Mouse (Mus musculus) ES-CJ7 (cell line): Measurements from ENCODE around the gene Pde11a.

Experiments used
- DNase-seq: peaks from one replicate; pipeline ENCODE4 v3.0.0; 2011; ENCODE audit warnings: low read depth, low spot score

Pde11a gene

DNA sequence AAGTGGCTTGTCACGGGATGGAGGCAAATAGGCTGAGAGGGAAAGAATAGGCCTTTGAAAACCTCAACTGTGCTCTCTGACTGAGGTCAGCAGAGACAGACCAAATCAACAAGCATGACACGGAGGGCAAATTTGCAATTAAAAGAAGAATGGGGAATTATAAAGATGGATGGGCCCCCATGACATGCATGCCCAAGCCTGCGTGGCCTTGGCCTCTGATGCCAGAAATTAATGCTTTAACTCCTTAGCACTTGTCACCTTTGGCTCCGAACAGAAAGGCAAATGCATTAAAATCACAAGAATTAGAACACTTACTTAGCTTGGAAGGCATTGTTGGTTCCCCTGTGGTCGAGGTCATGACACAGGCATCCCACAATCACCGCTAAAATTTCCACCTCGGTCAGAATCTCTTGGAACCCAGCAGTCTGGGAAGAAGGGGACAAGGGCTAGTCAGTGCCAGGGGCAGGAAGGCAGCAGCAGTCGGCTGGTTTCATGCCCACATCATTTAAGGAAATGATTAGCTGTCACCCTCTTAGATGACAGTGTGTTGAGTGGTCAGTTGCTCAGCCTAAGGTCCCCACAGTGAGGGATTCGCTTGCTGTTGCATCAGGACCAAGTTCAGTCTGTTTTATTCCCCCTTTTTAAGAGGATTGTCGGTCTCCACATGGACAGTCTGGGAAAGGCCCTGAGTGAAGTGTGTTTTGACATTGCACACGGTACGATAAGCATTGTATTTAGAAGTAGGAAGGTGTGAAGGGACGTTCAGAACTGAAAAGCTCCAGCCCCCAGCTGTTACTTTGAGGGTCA is 279.7 kb downstream of the Pde11a start:
- DNase-seq: no peak

- no peak for DNase-seq
Observed at GRCm38 (mm10) chr2:76057555-76057954, 281.0 kb downstream of the Pde11a start.

GRCm38 (mm10) chr2:76053748-76054331 is 284.7 kb downstream of the Pde11a start:
- no peak for DNase-seq

- DNase-seq: no peak
Observed at GRCm38 (mm10) chr2:76052897-76053505, 285.6 kb downstream of the Pde11a start.

DNA sequence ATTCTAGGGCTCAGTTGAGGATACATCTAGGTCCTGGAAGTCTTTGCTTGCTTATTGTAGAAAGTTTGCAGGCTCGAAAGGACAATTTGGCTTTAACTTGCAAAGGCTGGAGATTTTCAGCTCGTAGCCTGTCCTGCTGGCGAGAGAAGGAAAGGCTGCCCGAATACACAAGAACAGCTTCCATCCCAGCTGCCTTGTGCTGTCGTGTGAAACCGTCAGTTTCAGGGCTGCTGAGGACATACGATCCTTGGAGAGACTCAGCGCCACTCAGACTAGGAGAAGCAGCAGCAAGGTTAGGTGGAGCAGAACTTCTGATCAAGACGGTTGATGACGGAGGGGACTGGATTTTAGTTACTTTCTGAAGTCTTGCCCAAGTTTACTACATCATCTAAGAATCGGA is 287.2 kb downstream of the Pde11a start:
- DNase-seq: no peak

GRCm38 (mm10) chr2:76050911-76051310 is 287.7 kb downstream of the Pde11a start:
- DNase-seq: no peak

- peak; percentile 83 for DNase-seq
Observed at GRCm38 (mm10) chr2:76050092-76050491, 288.5 kb downstream of the Pde11a start.

DNA sequence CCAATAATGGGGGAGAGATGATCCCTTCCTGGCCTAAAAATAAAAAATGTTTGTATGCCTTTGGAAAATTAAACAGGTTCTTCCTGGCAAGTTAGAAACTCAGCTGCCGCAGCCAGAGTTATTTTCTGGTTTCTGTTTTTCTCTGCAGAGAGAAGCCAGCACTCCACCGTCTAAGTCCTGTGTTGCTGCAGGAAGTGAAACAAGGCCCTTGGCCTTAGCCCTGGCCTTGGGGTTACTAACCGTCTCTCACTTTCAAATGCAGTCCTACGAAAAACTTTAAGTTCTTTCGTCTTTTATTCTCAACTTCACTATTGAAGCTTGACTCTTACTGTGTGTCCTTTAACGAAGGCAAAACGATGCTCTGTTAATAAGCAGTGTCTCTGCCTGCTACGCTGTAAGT is 289.0 kb downstream of the Pde11a start:
- no peak for DNase-seq

DNA sequence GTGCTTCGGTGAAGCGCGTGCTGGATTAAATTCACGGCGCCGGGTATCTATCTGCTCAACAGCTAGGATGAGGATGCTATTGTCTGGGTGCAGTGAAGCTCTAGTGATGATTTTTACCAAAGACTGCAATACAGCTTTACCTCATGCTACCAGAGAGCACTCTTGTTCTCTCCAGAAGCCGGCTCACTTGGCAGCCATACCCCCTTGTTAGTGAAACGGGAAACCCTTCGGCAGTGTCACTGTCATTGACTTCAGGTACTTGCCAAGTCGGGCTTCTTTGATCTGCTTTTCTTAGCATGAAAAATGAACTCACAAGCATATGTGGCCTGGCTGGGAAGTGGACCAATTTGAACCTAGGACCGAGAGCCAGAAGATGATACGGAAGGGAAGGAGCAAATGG is 290.8 kb downstream of the Pde11a start:
- DNase-seq: no peak

DNA sequence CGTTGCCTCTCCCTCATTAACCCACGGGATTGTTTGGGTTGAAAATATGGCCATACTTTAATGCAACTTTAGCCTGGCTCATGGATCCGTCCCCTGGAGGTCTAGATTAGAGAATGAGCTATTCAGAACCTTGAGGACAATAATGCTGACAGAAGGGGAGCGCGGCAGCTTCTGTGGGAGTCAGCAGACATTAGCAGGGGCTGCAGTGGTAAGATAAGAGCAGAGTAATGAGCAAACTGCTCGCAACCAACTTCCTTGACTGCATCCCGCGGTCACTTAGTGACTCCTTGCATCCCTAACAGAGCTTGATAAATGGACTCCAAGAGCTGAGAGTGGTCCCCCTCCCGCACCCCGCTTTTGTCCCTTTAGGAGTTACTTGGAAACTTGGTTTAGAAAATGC is 296.4 kb downstream of the Pde11a start:
- no peak for DNase-seq

DNA sequence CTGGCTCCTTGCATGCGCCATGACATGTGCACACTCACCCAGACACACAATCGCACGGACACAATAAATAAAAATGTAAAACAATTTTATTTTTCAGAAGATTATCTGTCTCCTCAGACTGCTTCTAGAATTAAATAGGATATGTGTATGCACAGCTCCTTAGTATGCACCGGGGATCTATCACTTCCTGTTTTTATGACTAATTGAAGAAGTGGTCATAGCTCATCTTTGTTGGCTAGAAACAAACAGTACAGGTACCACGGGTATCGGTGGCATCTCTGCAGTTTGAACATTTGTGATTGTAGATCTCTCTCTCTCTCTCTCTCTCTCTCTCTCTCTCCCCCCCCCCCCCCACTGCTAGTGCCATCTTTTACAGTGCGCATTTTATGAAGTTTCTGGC is 298.5 kb downstream of the Pde11a start:
- DNase-seq: no peak

GRCm38 (mm10) chr2:76030080-76030479 is 308.5 kb downstream of the Pde11a start:
- DNase-seq: peak; percentile 24

GRCm38 (mm10) chr2:76029081-76029901 is 309.3 kb downstream of the Pde11a start:
- peak; percentile 18 for DNase-seq

GRCm38 (mm10) chr2:76016890-76017289 is 321.7 kb downstream of the Pde11a start:
- no peak for DNase-seq

- DNase-seq: no peak
Observed at GRCm38 (mm10) chr2:76016136-76016535, 322.4 kb downstream of the Pde11a start.

DNA sequence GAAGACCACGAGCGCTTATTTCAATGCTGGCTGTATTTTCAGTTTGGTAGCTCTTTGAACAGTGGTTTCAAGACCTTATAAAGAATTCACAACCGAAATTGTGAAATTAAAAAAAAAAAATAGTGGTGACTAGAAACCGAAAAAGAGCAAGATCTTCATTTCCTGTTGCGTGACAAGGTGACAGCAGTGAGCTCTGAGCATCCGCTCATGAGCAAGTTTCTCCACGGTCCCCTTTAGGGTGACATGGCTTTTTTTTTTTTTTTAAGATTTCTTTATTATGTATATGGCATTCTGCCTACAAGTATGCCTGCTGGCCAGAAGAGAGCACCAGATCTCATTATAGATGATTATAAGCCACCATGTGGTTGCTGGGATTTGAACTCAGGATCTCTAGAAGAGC is 323.1 kb downstream of the Pde11a start:
- DNase-seq: no peak

DNA sequence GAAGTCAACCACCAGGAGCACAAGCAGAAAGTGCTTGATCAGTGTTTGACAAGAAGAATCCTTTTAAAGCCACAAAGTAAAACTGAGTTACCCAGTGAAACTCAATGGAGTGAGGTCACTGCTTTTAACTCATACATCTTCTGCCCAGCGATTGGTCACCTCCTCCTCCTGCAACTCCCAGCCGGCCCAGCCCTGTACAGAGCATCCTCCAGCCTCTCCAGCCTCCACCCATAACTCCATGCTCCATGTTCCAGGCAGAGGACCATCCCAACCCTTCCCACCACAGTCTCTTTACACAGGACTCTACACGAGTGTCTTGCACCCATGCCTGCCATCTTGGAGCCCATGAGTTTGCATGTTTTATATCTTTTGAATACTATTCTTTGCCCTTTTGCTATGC is 323.9 kb downstream of the Pde11a start:
- DNase-seq: no peak

GRCm38 (mm10) chr2:76006194-76006593 is 332.4 kb downstream of the Pde11a start:
- DNase-seq: peak; percentile 47

GRCm38 (mm10) chr2:76002899-76003298 is 335.7 kb downstream of the Pde11a start:
- no peak for DNase-seq

DNA sequence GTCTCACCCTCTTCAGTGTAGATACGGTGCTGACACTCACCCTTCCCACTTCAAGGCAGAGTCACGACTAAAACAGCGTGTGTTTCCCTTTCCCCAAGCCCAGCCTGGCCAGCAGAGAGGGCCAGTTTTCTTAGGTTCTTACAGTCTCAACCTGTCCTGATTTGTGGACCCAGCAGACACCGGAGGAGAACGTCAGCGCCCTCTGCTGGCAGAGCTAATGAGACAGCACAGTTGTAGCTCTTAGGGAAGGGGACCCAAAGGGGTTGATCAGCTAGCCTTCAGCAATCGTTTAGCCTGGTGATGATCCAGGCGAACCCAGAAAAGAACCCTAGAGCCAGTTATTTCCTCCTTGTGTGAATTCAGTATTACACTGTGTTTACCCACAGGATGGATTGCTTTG is 337.2 kb downstream of the Pde11a start:
- DNase-seq: peak; percentile 69

DNA sequence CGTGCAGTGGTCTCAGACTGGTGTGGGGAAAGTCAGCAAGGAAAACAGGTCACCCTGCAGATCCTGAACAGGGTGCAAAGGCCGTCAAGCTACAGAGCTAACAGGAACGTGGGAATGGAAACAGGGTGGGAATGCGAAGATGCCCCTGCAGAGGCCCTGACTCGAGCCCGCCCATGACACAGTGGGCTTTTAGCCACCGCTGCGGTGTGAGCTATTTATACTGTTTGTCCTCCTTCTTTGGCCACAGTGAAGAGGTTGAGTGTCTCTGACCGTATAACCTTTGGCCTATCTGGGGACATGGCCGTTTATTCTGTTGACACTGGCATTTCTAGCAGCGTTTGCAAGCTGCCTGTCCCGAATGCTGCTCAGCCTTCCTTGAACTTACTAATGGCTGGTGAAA is 338.9 kb downstream of the Pde11a start:
- no peak for DNase-seq

GRCm38 (mm10) chr2:75998692-75999091 is 339.9 kb downstream of the Pde11a start:
- DNase-seq: no peak
